Mouse (Mus musculus) adrenal gland, adult 2 months (tissue): Measurements from ENCODE around the gene 1110004F10Rik. TPM values are rescaled to one million over a fixed set of nuclear protein-coding genes. Genes with fewer than 3 reads are reported as not detected.
A peak's percentile ranks its signal among the peaks of the same experiment; 100 is the strongest.

Experiments
- DNase-seq: peaks from one replicate; pipeline ENCODE4 v3.0.0; 2021
- polyA plus RNA-seq: library from polyadenylated mRNA; depleted of rRNA; stranded (reverse); fragments of >200 nt; gene quantifications from 2 replicates; pipeline ENCODE4 v1.2.3, GENCODE M21; 2012; rRNA removed
- total RNA-seq, 2 experiments: library from RNA; stranded (reverse); gene quantifications; 2 replicates each; pipeline ENCODE4 v1.2.3; 2021

1110004F10Rik gene
- total and polyA plus RNA-seq, 3 experiments: 25.7 to 123 (median 92.1) TPM

DNA sequence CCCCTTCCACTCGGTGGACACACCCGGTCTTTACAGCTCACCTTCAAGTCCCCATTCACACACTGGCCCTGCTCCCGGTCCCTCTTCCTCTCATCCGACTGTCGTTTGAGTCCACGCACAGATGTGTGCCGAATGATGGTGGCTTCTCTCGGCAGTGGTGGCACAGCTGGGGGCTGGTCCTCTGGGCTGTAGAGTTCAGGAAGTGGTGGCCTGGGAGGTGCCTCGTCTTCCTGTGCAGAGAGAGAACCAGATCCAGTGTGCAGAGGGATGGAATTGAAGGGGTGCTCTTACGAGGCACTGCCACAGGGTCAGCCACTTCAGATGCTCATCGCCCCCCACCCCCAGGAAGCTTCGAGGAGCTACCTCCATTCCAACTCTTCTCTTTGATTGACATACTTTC is 98.0 kb downstream of the 1110004F10Rik start:
- no peak for DNase-seq

- no peak for DNase-seq
Observed at GRCm38 (mm10) chr7:116137671-116138070, 98.5 kb downstream of the 1110004F10Rik start.

GRCm38 (mm10) chr7:116145030-116145429 is 105.8 kb downstream of the 1110004F10Rik start:
- DNase-seq: no peak

- no peak for DNase-seq
Observed at GRCm38 (mm10) chr7:116147114-116147513, 107.9 kb downstream of the 1110004F10Rik start.

- no peak for DNase-seq
Observed at GRCm38 (mm10) chr7:116149568-116149967, 110.4 kb downstream of the 1110004F10Rik start.

DNA sequence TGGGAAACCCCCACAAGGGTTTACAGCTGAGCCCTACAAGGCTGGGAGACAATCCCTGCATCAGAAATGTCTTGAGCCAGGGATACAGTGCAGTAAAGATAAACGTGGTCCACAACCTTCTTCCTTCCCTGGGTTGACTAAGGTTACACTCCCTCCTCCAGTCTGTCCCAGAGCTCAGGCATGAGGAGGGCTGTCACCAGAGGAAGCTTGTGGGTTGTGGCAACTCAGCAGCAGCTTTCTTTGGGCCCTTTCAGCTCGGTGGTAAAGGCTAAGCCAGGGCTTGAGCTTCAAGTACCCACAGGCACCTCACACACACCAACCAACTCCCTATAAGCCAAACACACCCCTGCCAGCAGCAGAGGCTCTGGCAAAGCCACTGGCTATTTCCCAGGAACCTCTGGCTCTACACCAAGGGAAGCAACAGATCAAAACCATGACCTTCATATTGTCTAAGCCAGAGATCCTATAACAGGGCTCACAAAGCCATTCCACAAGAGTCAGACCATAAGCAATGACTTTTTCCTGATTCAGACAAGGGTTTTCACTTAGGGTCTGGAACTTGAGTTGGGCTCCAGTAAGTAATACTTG is 114.7 kb downstream of the 1110004F10Rik start:
- peak; percentile 61 for DNase-seq

Other genes with a start within 250 kb of the 1110004F10Rik start
- gene Sox6, start 601 bp upstream of the 1110004F10Rik start, total RNA-seq: 10 to 100 TPM; 22.1 to 22.7 TPM
- 3.7 and 4.4 TPM in 2 replicates for gene Sox6, start 601 bp upstream of the 1110004F10Rik start, polyA plus RNA-seq
- 1 to 10 TPM; 5.1 to 7.8 TPM for gene Gm4353, start 45.2 kb downstream of the 1110004F10Rik start, total RNA-seq
- 4.4 and 7.8 TPM in 2 replicates for gene Gm4353, start 45.2 kb downstream of the 1110004F10Rik start, polyA plus RNA-seq